Mouse (Mus musculus) urinary bladder, postnatal 10 days (tissue): ENCODE measurements around the gene Sec24a.

Experiments
- DNase-seq: peaks from one replicate; pipeline ENCODE4 v3.0.0; 2022; ENCODE audit warnings: low spot score

The Sec24a gene

DNA sequence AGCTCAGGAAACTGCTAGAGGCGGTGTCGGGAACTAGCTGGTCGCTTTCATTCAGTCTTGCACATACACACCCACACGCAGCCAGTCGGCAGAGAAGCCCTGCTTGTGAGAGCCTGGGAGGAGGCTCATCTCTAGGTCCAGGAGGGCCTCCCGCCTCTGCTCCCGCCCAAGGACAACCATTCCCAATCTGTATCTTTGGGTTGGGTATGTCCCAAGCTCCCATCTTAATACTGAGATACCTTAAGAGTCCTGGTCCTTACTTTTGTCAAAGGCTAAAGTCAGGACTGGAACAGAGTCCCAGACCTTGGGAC, 113.6 kb downstream of the Sec24a start:
- DNase-seq, result no peak

DNA sequence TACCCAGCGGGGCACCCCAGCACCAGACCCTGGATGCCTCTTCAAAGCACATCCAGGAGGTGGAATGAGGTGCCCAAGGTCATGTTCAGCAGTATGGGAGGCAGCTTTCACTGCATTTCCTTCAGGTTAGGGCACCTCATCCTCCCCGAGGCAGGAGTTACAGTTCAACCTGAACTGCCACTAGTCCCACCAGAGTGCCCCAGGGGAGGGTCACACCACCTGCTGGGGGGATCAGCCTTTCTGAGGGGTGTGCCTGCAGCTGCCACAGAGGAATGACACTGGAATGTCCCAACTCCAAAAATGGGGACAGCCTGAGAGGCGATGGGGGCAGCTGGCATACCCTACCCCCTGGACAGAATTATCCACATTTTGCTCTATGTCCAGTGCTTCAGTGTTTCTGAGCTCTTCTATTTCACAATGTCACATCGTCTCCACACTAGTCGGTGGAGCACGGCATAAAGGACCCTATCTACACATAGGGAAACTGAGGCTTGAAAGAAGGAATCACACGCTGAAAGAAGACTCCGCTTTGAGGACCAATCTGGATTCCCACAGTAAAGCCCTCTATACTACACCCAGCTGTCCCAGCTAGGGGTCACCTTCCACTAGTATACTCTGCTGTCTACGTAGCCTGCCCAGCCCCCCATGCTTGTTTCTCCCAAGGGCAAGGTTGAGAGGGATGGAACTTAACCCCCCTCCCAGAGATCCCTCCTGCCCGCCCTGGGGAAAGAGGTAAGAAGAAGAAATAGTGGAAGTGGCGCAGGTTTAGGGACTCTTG, 114.1 kb downstream of the Sec24a start:
- DNase-seq, result no peak

- DNase-seq, result no peak
Observed at GRCm38 (mm10) chr11:51648566-51648965, 114.9 kb downstream of the Sec24a start.

GRCm38 (mm10) chr11:51646751-51647667, 116.4 kb downstream of the Sec24a start:
- DNase-seq, result no peak

DNA sequence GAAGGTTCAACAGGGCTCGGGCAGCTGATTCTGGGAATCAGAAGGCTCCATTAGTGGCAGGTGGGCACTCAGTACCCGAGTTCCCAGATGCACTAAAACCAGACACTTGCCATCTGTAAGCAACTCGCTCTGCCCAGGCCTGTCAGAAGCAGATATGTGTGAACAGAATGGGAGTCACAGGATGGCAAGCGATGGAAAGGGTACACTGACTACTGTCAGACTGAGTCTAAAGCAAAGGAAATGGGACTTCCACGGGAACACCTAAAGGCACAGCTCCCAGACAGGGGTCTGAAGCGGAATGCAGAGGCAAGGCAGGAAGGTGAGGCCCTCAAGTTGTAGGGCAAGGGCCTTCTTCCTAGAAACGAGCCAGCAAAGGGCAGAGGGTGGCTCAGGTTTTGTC, 117.2 kb downstream of the Sec24a start:
- DNase-seq, result no peak

DNA sequence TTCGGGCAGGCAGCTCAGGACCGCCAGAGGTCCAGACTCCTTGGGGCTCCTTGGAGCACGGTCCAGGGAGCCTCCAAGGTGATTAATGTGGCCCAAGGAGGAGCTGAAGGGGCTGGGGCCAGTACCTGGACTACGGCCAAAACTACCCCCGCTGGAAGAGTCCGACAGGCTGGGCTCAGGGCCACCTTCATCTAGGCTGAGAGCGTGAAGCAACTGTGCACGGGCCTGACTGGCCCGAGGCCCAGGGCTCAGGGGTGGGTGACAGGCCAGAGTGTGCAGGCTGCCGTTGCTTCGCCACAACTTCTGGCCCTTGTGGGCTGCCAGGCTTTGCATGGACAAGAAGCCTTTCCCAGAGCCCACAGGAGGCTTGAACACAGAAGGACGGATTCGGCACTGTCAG, 118.1 kb downstream of the Sec24a start:
- no peak for DNase-seq

- DNase-seq, result no peak
Observed at GRCm38 (mm10) chr11:51644217-51644616, 119.2 kb downstream of the Sec24a start.

GRCm38 (mm10) chr11:51643761-51644160, 119.7 kb downstream of the Sec24a start:
- no peak for DNase-seq

- DNase-seq, result no peak
Observed at GRCm38 (mm10) chr11:51643202-51643601, 120.2 kb downstream of the Sec24a start.
